Mouse (Mus musculus) myocyte (in vitro differentiated cells): ENCODE measurements around the gene Pgm5.

Experiments
- MAX ChIP-seq: IDR thresholded peaks from one replicate; pipeline ENCODE4 v1.6.1; 2011; ENCODE audit warnings: low read depth, mild to moderate bottlenecking, control low read depth
- POLR2A ChIP-seq: IDR thresholded peaks from one replicate; pipeline ENCODE4 v1.6.1; 2011; ENCODE audit warnings: low read depth, mild to moderate bottlenecking, control low read depth, moderate library complexity; ENCODE audit not compliant: insufficient read length
- POLR2AphosphoS2 ChIP-seq: IDR thresholded peaks from one replicate; pipeline ENCODE4 v1.6.1; 2011; ENCODE audit warnings: low read depth, control low read depth; ENCODE audit not compliant: insufficient read length
- TCF3 ChIP-seq: IDR thresholded peaks from one replicate; pipeline ENCODE4 v1.6.1; 2011; ENCODE audit warnings: low read depth, control low read depth; ENCODE audit not compliant: insufficient read length

DNA sequence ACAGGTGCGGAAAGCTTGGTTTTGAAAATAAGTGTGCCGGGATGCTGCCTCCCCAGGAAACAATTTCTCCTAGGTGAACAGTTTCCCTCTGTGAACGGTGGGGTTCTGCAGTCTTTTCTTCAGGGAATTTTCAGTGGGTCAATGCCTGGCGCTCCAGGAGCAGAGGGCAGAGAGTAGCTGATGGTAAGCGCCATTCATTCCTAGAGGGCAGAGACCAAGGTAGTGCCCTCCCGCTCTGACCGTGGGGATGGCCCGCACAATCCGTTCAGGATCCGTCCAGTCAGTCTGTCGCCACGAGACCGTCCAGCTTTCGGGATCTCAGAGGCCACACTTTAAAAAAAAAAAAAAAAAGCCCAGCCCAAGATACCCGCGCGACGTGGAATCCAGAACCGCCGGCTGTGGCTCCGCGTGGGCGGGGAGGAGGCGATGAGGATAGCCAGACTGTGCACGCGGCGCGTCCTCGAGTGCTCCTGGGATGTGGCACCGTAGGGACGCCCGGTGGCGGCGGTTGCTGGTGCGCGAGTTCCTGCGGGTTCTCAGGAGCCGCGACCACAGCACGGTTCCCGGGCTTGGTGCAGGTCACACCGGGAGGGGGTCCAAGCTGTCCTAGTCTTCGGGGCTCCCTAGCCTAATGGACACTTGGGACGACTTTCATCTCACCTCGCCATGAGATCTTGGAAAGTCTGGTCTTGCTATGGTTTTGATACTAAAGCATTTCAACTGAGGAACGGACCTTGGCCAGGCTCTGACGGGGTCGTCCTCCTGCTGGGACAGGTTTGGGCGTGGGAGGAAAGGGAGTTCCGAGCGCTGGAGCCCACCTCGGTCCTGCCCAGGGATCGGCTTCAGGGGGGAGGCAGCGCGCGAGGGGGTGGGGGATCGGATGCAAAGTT is 35.6 kb upstream of the Pgm5 start:
- TF ChIP-seq POLR2A (no peak), MAX (no peak), TCF3 (no peak), POLR2AphosphoS2 (no peak)
